Mouse (Mus musculus) CD4-positive, CD25-positive, alpha-beta regulatory T cell, adult 2 months (primary cell): ENCODE measurements around the gene Olfr981.
"Not testable (repeated sequence)": the region's sequence is repeated elsewhere in the genome, so short reads cannot be mapped to it uniquely, and the experiment has no call there.

Experiments
- DNase-seq: peaks from one replicate; pipeline ENCODE4 v3.0.0-alpha.2; 2012; ENCODE audit warnings: low read depth, low spot score

Gene Olfr981

GRCm38 (mm10) chr9:40021164-40021563, at the start of gene Olfr981:
Olfr981 (plus strand) TSS chr9:40021464.
- no peak for DNase-seq

- DNase-seq: not testable (repeated sequence)
These were observed 44.6 kb upstream of the Olfr981 start for GRCm38 (mm10) chr9:39976581-39977145.

DNA sequence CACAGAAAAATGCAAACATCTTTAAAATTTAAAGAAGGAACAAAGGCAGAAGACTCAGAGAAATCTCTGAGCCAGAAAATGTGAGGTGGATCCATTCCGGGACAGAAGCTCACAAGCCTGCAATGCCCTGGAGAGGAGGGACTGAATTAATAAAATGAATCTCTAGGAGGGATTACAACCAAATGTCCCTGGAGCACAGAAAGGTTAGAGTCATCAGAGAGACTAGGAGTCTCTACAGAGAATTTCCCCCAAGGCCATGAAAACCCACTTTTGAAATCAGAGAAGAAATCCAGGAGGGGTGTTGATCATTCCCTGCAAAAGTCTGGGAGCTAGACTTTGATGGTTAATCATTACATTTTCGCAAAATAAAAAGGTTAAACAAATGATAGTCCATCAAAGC, 29.5 kb upstream of the Olfr981 start, which contains the start of gene Olfr978:
Gene Olfr978 (plus strand): TSS at position 301 of the 400 bp plus-strand sequence.
- DNase-seq: no peak

- DNase-seq: no peak
These were observed 17.9 kb upstream of the Olfr981 start, which contains the start of gene Olfr979 for GRCm38 (mm10) chr9:40003365-40003764. Olfr979 (minus strand) TSS chr9:40003465.

DNA sequence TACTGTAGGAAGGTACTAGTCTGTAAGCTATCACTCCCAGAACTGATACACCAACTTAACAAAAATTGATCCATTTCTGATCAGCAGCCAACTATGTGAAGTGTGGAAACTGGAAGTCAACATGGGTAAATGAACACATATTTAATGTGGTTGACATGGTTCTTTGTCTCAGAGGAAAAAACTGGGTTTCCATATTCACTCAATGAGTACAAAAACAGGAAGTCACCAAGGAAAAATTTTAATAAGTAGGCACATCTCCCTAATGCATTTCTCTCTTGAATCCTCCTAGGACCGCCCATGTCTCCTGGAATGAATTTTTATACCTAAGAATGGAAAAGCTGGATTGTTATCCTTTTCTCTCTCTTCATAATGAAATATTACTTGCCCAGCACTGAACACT, 11.8 kb upstream of the Olfr981 start, which contains the start of gene Olfr980:
Gene Olfr980 (minus strand): TSS at position 101 of the 400 bp plus-strand sequence.
- no peak for DNase-seq

- no peak for DNase-seq
These were observed 28.9 kb downstream of the Olfr981 start for GRCm38 (mm10) chr9:40050138-40050537.

- DNase-seq: no peak
These were observed 52.3 kb downstream of the Olfr981 start, which contains the start of gene Olfr982 for GRCm38 (mm10) chr9:40073529-40073928. Olfr982 (plus strand) TSS chr9:40073829.
